Mouse (Mus musculus) frontal cortex, postnatal 36 days (tissue): ENCODE results near the gene Dnah8.

Experiments
- DNase-seq, 2 experiments: peaks; one replicate each; pipeline ENCODE4 v3.0.0; 2022; ENCODE audit warnings: low spot score in 2 of 2

Gene Dnah8

DNA sequence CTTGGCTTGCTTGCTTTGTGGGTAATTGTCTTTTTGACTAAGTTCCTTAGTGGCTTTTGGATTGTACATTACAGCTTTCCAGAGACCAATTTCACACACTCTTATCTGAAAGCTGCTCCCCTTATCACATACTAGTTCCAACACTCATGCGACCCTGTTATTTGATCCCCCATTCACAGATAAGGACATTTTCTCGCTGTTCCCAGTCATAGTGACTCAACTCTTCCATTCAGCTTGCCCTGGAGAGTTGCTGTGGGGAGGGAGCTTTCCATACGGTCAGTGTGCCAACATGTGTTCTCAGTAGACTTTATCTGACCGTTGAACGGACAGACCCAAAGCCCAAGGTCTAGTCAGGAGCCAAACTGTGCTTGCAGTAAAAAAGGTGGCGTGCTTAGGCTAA lies 197.0 kb downstream of the Dnah8 start:
- no peak for DNase-seq

DNA sequence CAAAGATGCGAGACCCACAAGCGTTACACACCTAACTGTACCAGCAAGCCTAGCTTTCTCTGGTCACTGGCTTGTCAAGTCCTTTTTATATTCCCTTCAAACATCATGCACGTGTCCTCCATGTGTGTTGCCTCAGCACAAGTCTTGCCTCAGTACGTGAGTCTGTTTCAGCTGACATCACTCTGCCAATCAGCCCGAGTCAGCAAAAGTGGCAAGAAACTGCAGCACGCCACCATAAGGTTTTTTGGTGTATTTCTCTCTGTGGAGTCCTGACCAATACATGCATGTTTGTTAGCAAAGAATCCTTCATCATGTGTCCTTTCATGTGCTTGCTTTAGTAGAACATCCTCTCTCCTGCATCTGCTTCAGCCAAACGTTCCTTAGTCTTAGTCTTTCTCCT lies 200.3 kb downstream of the Dnah8 start:
- DNase-seq, result no peak

DNA sequence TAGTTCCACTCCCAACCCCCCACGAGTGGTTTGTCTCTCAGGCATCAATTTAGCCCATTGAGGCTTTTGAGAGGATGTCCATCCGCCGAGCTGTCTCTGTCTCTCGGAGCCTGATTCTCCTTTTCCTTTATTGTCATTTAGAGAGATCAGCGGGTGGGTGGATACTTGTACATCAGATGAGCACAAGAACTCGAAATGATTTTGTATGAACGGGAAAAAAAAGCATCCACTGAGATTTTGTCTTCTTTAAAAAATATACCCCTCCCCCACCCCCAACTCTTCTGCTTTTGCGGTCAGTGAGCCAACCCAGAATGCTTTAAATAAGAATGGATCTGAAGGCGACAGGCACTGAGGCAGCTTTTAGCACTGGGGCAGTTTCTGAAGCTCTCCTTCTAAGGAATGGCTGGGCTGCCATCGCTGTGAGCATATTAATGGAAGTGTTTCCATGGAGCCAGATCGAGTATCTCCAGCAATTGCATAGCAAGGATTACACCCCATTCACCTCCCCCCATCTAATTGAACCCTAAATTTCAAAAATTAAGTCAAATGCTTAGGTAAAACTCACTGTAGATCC lies 201.7 kb downstream of the Dnah8 start:
- DNase-seq, result peak in 1 of 2 experiments; percentile 36

DNA sequence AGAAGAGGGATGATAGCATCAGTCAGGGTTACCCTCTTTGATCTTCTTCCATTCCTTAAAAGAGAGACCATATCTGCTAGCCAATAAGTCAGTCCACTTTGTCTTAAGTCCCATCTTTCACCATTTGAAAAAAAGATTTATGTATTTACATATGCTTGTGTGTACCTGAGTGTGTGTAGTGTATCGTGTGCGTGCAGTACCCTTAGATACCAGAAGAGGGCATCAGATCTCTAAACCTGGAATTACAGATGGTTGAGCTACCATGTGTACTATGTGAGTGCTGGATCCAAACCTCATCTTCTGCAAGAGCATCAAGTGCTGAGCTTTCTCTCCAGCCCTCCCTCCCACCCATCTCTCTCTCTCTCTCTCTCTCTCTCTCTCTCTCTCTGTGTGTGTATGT lies 207.0 kb downstream of the Dnah8 start:
- no peak for DNase-seq

DNA sequence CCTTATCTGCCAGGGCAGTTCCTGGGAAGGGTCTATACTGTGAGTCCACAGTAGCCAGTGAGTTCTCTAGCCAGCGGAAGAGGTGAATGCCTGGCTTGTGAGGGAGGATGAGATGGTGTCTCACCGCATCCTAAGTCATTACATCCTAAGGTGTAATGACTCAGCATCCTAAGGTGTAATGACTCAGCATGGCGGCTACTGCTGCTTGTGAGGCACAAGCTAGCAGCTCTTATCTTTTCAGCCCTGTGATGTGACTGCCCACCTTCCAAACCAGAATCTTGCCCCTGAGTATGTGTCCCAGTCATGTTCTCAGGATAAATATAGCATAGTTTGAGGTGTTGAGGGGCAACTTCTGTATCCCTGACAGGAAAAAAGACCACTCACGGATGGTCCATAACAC lies 211.3 kb downstream of the Dnah8 start:
- DNase-seq, result no peak

- no peak for DNase-seq
These were observed 212.9 kb downstream of the Dnah8 start for GRCm38 (mm10) chr17:30837031-30837430.

- no peak for DNase-seq
These were observed 215.9 kb downstream of the Dnah8 start for GRCm38 (mm10) chr17:30840046-30840445.

GRCm38 (mm10) chr17:30842312-30842711 lies 218.2 kb downstream of the Dnah8 start:
- no peak for DNase-seq

DNA sequence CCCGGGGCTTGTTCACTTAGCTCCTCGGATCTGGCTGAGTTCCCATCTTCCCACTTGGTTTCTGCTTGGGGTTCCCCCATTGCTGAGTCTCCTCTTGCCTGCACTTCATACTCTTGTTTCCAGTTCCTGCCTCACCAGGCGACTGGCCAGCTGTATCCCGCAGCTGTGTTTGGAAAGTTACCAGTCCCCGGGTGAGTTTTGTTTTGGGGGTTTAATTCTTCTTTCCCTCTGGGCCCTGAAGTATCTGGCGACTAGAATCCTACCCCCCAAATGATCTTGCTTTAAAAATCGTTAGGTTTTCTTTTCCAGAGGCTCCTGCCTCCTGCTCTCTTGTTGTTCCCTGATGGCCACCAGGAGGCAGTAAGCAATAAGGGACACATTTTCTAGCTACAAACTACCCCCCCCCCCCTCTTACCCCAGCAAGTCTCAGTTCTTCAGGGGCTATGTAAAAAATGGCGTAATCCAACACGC lies 220.2 kb downstream of the Dnah8 start:
- peak in 1 of 2 experiments; percentile 45 for DNase-seq

GRCm38 (mm10) chr17:30847498-30847897 lies 223.3 kb downstream of the Dnah8 start:
- no peak for DNase-seq

DNA sequence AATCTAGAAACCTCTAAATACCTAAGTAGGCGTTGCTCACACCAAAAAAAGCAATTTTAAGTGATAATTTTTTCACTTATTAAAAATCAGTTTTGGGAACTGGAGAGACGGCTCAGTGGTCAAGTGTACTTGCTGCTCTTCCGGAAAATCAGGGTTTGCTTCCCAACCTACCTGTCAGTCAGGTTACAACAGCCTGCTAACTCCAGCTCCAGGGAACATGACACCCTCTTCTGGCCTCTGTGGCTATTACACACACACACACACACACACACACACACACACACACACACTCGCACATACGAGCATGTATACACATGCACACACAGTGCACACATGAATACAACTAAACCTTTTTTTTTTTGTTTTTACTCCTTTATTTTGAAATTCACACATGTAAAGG lies 223.9 kb downstream of the Dnah8 start:
- no peak for DNase-seq

- no peak for DNase-seq
These were observed 224.7 kb downstream of the Dnah8 start for GRCm38 (mm10) chr17:30848804-30849203.

DNA sequence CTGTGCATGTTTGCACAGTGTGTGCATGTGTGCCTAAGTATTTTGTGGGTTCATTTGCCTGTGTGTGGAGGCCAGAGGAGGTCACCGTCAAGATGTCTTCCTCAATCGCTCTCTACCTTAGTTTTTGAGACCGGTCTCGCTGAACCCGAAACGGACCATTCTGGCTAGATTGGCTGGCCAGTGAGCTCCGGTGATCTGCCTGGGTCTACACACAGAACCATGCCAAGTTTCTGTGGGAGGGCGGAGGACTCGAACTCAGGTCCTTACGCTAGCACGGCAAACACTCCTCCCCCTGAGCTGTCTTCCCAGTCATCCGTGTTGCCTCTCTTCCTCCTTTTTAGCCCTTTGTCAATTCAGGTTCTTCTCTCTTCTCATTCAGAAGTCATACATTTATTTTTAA lies 225.7 kb downstream of the Dnah8 start:
- no peak for DNase-seq

GRCm38 (mm10) chr17:30852345-30852744 lies 228.2 kb downstream of the Dnah8 start:
- DNase-seq, result no peak

- no peak for DNase-seq
These were observed 233.2 kb downstream of the Dnah8 start for GRCm38 (mm10) chr17:30857347-30857746.

GRCm38 (mm10) chr17:30858586-30859259 lies 234.6 kb downstream of the Dnah8 start:
- no peak for DNase-seq

DNA sequence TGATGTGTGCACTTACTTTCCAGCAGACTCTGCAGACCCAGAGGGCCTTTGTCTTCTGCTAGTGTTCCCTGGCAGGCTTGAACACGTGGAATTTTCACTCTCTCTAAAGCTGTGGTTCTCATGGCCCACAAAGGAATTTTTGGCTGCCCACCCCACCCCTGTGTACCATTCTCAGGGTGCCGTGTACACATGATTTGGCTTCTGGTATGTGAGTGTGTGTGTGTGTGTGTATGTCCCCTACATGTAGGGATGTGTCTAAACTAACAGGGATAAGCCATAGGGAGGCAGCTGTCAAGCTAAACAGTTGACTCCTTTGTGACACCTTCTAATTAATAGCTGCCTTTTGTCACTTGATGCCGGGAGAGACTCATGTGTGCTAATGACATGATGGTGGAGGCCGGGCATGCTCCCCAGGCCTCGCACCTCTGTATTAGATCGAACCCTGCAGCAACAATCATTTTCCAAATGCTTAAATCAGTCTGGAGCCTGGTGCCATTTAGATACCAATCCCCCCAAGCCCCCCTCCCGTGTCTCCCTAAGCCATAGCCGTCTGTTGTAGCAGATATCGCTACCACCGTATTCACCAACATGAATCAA lies 235.9 kb downstream of the Dnah8 start:
- no peak for DNase-seq

GRCm38 (mm10) chr17:30860606-30861005 lies 236.5 kb downstream of the Dnah8 start:
- no peak for DNase-seq

- DNase-seq, result no peak
These were observed 242.1 kb downstream of the Dnah8 start for GRCm38 (mm10) chr17:30866281-30866680.

- DNase-seq, result no peak
These were observed 242.8 kb downstream of the Dnah8 start for GRCm38 (mm10) chr17:30866966-30867365.

DNA sequence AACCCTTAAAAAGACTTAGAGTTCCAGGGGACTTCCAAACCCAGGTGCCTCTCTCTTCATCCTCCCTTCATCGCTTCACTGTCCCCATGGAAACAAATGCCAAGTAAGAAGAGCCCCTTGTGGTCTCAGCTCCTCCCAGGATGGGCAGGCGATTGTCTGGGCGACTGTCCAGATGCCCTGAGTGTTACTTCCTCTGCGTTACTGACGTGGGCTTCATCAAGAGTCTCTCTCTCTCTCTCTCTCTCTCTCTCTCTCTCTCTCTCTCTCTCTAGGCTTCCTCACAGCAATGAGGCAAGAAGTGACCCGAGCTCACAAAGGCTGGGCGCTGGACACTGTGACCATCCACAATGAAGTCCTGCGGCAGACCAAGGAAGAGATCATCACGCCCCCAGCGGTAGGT lies 246.9 kb downstream of the Dnah8 start:
- DNase-seq, result no peak

- DNase-seq, result no peak
These were observed 250.1 kb downstream of the Dnah8 start for GRCm38 (mm10) chr17:30874276-30874675.

DNA sequence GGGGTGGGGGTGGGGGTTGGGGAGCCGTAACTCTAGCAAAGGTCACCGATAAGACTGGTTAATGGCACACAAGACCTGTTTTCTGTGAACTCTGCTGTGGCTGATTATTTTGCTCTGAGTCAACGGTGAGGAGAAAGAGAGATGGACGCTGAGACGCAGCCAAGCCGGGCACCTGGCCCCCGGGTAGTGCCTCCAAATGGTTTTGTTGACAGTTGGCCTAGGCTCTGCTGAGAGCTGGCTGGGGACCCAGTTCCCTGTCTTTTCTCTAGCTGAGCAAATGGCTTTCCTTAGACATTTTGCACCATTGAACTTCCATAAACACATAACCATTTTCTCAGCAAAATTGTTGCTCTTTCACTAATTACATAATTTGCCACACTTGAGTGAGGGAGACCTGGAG lies 253.3 kb downstream of the Dnah8 start:
- DNase-seq, result no peak
